Mouse (Mus musculus): ENCODE data around the gene Foxp2. TPM values are rescaled to one million over a fixed set of nuclear protein-coding genes. Genes with fewer than 3 reads are reported as not detected.

Foxp2 gene
- total and polyA plus RNA-seq, 2 experiments from 2014 or later, result 37.2 to 50.8 TPM

DNA sequence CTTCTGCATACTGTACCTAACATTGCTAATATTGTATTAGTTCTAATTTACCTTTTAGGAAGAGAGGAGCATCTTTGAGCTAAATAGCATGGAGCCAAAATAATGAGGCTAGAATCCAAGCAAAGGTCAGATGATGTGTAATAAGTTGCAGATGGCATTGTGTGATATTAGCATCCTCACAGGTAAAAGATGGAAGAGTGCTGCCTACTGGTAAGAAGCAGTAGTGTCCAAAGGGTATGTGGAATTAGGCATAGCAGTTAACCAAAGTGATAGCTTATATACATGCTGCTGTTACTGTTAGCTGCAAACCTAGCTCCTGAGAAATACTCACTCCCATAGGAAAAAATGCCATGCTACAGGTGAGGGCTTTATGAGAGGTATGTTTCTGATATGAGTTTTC is 275.6 kb downstream of the Foxp2 start:
- H3K36me3 ChIP-seq (ENCODE audit: insufficient read depth), result no peaks in the 10 kb centered on the region
- peak; percentile 56 for TF ChIP-seq CTCF (IDR thresholded peaks at IDR 0.05; ENCODE audit: low read depth)
- ATAC-seq (no peak), DNase-seq (no peak)
- no peak overlapping the region for H3K27ac ChIP-seq (ENCODE audit: low read depth, low read length)
- H3K27me3 ChIP-seq (ENCODE audit: insufficient read depth, low read length), result no peaks in the 10 kb centered on the region
- H3K9me3 ChIP-seq (ENCODE audit: low read length), result no peaks in the 10 kb centered on the region
- no peak overlapping the region for H3K4me3 ChIP-seq (ENCODE audit: low read depth, low read length)
- no peak overlapping the region for H3K9ac ChIP-seq
- no peak overlapping the region for H3K4me2 ChIP-seq (ENCODE audit: low read depth)
- no peaks in the 10 kb centered on the region for H3K4me1 ChIP-seq (ENCODE audit: insufficient read depth)

DNA sequence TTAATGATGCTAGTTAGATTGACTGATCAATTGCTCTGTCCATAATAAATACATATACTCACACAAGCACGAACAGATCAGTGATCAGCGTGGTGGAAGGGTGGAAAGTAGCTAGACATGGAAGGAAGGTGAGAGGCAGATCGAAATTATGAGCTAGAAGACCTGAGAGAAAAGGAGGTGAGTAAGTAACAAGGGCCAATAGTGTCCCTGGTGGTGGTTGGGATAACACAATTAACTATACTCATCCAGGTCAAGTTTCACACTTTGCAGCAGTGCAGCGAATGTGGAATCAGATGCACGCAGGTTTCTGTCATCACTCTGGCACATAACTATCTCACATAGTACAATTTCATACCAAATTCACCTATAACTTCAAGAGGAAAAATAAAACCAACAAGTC is 291.7 kb downstream of the Foxp2 start:
- 74% methylated on average over 5 of the region's 5 CpGs for WGBS
- 0 out of 2 replicates have a peak, but pooled peaks cover 5% of the 10 kb centered on the region for H3K4me1 ChIP-seq (ENCODE audit: insufficient read depth)
- no peak overlapping the region for H3K9ac ChIP-seq
- H3K4me2 ChIP-seq (ENCODE audit: low read depth), result no peak overlapping the region
- no peaks in the 10 kb centered on the region for H3K27me3 ChIP-seq (ENCODE audit: insufficient read depth, low read length)
- DNase-seq (no peak), ATAC-seq (no peak)
- H3K27ac ChIP-seq (ENCODE audit: low read depth, low read length), result no peak overlapping the region
- TF ChIP-seq CTCF (IDR thresholded peaks at IDR 0.05; ENCODE audit: low read depth), result no peak
- H3K4me3 ChIP-seq (ENCODE audit: low read depth, low read length), result no peak overlapping the region
- no peaks in the 10 kb centered on the region for H3K9me3 ChIP-seq (ENCODE audit: low read length)
- no peaks in the 10 kb centered on the region for H3K36me3 ChIP-seq (ENCODE audit: insufficient read depth)

DNA sequence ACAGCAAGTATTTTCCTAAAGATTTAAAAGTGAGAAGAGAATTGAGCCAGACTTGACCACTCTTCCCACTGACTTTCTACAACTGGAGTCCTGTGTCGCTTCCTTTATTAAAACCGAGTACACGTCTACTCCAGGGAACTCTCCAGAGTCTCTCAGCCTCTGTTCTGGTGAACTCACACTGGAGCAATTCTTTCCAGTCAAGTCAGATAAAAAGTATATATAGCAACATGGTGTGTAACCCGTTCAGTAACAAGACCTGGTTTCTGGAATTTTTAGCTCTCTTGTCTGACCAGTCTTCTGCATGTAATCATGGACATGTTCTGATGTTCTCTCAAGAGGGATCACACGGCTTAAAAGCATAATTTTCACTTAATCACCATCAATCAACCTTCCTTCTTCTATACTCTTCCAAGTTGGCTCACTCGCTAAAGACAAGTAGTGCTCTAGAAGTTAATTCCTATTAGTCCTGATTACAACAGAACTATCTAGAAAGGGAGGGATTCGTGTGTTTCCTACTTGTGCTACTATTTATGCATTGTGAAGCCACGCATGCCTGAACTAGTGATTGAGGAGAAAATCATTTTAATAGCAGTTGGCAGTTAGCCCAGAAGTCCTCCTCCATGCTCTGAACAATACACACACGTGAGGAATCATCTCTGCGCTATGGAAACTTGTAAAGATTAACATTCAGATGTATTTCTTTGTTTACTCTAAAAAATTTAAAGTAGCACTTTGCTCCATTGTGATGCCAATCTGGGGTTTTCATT is 341.2 kb downstream of the Foxp2 start:
- WGBS, result 52% methylated on average over 10 of the region's 10 CpGs
- no peak overlapping the region for H3K27ac ChIP-seq (ENCODE audit: low read depth, low read length)
- H3K36me3 ChIP-seq (ENCODE audit: insufficient read depth), result no peaks in the 10 kb centered on the region
- ATAC-seq, result peak; percentile 78; the same call in 1 of the 2 replicates
- TF ChIP-seq CTCF (IDR thresholded peaks at IDR 0.05; ENCODE audit: low read depth), result no peak
- H3K27me3 ChIP-seq (ENCODE audit: insufficient read depth, low read length), result no peaks in the 10 kb centered on the region
- no peak overlapping the region for H3K9ac ChIP-seq
- no peaks in the 10 kb centered on the region for H3K4me1 ChIP-seq (ENCODE audit: insufficient read depth)
- peak; percentile 35 for DNase-seq
- no peaks in the 10 kb centered on the region for H3K9me3 ChIP-seq (ENCODE audit: low read length)
- H3K4me3 ChIP-seq (ENCODE audit: low read depth, low read length), result no peak overlapping the region
- H3K4me2 ChIP-seq (ENCODE audit: low read depth), result no peak overlapping the region

DNA sequence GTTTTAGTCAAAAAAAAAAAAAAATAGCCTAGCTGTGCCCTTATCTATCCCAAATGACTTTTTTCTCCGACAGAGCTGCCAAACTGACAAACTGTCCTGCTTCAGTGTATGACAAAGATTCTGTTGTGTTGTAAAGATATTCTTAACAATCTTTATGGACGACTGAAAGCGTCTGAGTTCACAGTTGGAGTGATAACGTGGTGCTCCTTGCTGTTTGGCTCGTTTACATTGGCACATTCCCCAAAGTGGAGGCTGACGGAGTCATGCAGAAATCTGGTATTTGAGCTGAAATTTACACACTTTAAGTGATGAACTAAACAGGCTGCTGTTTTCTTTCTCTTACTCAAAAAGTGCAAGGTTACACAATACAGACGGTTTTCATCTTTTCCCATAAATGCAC is 356.2 kb downstream of the Foxp2 start:
- ATAC-seq, result peak; percentile 34; the same call in 1 of the 2 replicates
- no peak overlapping the region for H3K27ac ChIP-seq (ENCODE audit: low read depth, low read length)
- H3K4me2 ChIP-seq (ENCODE audit: low read depth), result peak overlapping the region; percentile 6; the same call in 1 of the 2 replicates
- no peaks in the 10 kb centered on the region for H3K4me1 ChIP-seq (ENCODE audit: insufficient read depth)
- no peak for TF ChIP-seq CTCF (IDR thresholded peaks at IDR 0.05; ENCODE audit: low read depth)
- H3K4me3 ChIP-seq (ENCODE audit: low read depth, low read length), result no peak overlapping the region
- H3K9me3 ChIP-seq (ENCODE audit: low read length), result no peaks in the 10 kb centered on the region
- peak; percentile 35 for DNase-seq
- H3K9ac ChIP-seq, result no peak overlapping the region
- 16% methylated on average over 7 of the region's 7 CpGs for WGBS
- H3K36me3 ChIP-seq (ENCODE audit: insufficient read depth), result no peaks in the 10 kb centered on the region
- no peaks in the 10 kb centered on the region for H3K27me3 ChIP-seq (ENCODE audit: insufficient read depth, low read length)

DNA sequence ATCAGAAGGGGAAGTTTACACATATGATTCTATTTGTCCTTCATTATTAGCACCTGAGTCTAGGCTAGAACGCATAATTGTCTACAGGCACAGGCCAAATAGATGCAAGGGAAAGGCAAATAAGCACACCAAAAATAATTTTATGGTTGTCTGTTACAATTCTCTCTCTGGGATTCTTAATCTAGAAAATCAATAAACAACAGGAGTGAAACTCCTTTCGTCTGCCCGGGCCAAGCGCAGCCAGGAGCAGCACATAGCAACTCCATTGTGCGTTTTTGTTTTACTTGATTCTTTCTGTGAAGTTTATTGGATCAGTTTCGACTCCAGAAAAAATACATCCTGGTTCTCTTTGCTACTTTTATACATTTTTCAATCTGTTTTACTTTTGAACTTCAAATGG is 356.7 kb downstream of the Foxp2 start:
- Histone ChIP-seq H3K4me3 (ENCODE audit: low read depth, low read length) (no peak overlapping the region), H3K27ac (ENCODE audit: low read depth, low read length) (no peak overlapping the region), H3K27me3 (ENCODE audit: insufficient read depth, low read length) (no peaks in the 10 kb centered on the region), H3K4me1 (ENCODE audit: insufficient read depth) (no peaks in the 10 kb centered on the region), H3K9ac (no peak overlapping the region), H3K4me2 (ENCODE audit: low read depth) (peak overlapping the region; percentile 6; the same call in 1 of the 2 replicates), H3K9me3 (ENCODE audit: low read length) (no peaks in the 10 kb centered on the region), H3K36me3 (ENCODE audit: insufficient read depth) (no peaks in the 10 kb centered on the region)
- no peak for TF ChIP-seq CTCF (IDR thresholded peaks at IDR 0.05; ENCODE audit: low read depth)
- DNase-seq (no peak), ATAC-seq (no peak)
- 64% methylated on average over 6 of the region's 6 CpGs for WGBS

DNA sequence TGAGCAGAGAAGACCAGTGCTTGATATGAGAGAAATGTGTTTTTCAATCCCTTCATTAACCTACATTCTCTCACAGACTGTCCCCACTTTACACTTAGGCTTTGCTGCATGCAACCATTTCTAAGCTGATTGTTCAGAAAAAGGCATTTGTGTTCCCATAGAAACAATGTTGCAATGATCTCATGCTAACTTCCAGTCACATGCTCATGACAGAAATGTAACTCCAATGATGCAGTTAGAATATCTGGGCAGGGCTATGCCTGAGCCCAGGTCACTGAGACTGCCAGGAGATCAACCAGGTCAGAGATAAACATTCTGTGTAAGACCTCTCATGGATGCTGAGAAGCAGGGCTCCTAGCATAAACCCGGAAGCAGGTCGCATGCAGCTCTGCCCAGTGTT is 367.0 kb downstream of the Foxp2 start:
- H3K9me3 ChIP-seq (ENCODE audit: low read length), result no peaks in the 10 kb centered on the region
- no peak overlapping the region for H3K4me3 ChIP-seq (ENCODE audit: low read depth, low read length)
- DNase-seq (peak; percentile 10), ATAC-seq (peak; percentile 64)
- H3K4me2 ChIP-seq (ENCODE audit: low read depth), result no peak overlapping the region
- no peak overlapping the region for H3K9ac ChIP-seq
- H3K27me3 ChIP-seq (ENCODE audit: insufficient read depth, low read length), result no peaks in the 10 kb centered on the region
- H3K36me3 ChIP-seq (ENCODE audit: insufficient read depth), result no peaks in the 10 kb centered on the region
- no peak for TF ChIP-seq CTCF (IDR thresholded peaks at IDR 0.05; ENCODE audit: low read depth)
- H3K4me1 ChIP-seq (ENCODE audit: insufficient read depth), result no peaks in the 10 kb centered on the region
- no peak overlapping the region for H3K27ac ChIP-seq (ENCODE audit: low read depth, low read length)
- 92% methylated on average over 2 of the region's 2 CpGs for WGBS

DNA sequence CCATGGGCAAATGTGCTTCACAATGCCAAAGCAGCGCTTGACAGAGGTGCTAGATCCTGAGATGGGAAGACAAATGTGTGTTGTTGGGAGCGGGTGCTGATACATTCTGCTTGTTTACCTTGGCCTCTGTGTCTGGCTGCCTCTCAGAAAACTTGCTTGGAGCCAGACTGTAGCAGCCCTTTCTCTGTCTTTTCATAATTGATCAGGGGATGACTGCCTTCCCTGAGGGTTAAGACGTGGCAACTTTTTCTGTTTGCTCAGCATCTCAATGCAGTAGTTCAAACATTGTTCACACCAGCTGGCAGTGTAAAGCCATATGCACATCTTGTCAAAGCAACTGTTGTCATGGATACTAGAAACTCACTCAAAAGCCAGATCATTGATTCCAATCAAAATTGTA is 384.1 kb downstream of the Foxp2 start:
- Histone ChIP-seq H3K9me3 (ENCODE audit: low read length) (no peaks in the 10 kb centered on the region), H3K36me3 (ENCODE audit: insufficient read depth) (no peaks in the 10 kb centered on the region), H3K27me3 (ENCODE audit: insufficient read depth, low read length) (no peaks in the 10 kb centered on the region), H3K27ac (ENCODE audit: low read depth, low read length) (no peak overlapping the region), H3K4me2 (ENCODE audit: low read depth) (no peak overlapping the region), H3K9ac (no peak overlapping the region), H3K4me1 (ENCODE audit: insufficient read depth) (no peaks in the 10 kb centered on the region), H3K4me3 (ENCODE audit: low read depth, low read length) (no peak overlapping the region)
- TF ChIP-seq CTCF (IDR thresholded peaks at IDR 0.05; ENCODE audit: low read depth), result no peak
- DNase-seq, result peak; percentile 10
- 27% methylated on average over 3 of the region's 3 CpGs for WGBS
- peak; percentile 43 for ATAC-seq
